Mouse (Mus musculus) ZHBTc4 (cell line): ENCODE results near the gene Gm7029.
"Not testable (repeated sequence)": the region's sequence is repeated elsewhere in the genome, so short reads cannot be mapped to it uniquely, and the experiment has no call there.

Experiments
- DNase-seq: peaks from one replicate; pipeline ENCODE4 v3.0.0-alpha.2; 2011; ENCODE audit warnings: low read depth, low spot score

The Gm7029 gene

DNA sequence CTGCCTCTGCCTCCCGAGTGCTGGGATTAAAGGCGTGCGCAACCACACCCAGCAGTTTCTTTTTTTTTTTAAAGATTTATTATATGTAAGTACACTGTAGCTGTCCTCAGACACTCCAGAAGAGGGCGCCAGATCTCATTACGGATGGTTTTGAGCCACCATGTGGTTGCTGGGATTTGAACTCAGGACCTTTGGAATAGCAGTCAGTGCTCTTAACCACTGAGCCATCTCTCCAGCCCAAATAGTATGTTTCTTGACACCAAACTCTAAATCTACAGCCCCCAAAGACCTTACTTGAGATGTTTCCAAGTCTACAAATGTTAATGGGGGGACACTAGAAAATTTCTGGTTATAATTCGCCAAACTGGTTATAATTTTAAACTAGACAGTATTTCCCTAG is 18.3 kb downstream of the Gm7029 start:
- DNase-seq = not testable (repeated sequence)

DNA sequence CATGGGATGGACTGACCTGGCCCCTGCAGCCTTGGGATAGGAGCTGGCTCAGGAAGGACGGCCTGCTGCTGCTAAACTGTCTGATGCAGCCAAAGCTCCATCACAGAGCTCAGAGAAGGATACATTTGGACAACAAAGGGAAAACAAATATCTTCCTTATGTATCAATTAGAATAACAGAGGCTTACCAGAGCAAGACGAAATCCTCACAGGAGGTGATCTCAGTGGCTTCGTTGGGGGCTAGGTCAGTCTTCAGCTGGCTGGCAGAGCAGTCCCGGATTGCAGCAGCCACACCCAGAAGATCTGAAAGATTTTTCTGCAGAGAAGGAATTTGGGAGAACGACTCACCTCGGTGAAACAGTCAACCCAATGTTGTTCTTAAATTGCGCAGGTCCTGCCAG is 18.8 kb downstream of the Gm7029 start:
- DNase-seq = peak; percentile 93

DNA sequence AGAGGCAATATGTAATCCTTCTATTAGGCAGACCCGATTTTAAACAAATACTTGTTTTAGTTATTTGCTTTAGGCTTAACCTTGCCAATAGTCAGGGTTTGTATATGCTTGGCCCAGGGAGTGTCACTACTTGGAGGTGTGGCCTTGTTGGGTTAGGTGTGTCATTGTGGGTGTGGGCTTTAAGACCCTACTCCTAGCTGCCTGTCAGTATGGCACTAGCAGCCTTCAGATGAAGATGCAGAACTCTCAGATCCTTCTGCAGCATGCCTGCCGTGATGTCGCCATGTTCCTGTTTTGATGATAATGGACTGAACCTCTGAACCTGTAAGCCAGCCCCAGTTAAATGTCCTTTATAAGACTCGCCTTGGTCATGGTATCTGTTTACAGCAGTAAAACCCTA is 19.4 kb downstream of the Gm7029 start:
- DNase-seq = peak; percentile 59

DNA sequence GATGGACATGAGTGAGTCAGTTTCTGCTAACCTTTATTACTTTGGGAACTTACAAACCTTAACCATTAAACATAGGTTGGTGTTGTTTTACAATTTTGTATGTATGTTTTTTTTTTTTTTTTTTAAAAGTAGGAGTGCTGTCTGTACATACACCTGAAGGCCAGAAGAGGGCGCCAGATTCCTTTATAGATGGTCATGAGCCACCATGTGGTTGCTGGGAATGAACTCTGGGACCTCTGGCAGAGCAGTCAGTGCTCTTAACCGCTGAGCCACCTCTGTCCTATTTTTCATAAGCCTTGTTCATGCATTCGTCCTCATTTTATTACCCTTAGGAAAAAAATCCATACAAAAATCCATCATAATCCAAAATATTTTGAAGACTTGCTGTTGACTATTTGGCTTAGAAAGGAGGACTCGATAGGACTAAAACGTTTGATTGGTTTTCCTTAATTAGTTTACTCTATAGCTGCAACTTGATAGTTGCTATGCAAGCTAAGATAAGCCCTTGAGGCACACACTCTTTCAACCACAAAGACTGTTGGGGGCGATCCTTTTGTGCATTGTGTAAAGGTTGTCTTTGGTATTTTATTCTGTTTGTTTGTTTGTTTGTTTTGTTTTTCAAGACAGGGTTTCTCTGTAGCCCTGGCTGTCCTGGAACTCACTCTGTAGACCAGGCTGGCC is 23.6 kb downstream of the Gm7029 start:
- peak; percentile 90 for DNase-seq

DNA sequence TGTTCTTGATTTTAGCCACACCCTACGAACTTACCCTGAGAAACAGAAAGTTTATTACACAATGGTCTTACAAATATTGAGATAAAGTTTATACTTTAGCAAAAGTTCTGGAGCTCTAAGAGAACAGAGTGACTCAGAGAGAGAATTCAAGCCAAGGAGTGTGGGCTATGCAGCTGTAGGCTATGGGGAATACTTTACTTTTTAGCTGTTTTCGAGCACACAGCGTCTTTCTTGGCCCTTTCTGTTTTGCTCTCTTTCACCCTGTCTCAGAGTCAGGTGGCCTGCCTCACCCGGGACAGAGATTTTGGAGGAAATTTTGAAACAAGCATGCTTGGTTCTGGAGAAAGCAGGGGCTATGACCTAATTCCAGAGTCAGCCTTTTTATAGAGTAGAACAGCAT is 24.6 kb downstream of the Gm7029 start:
- not testable (repeated sequence) for DNase-seq

- peak; percentile 55 for DNase-seq
Measured at GRCm38 (mm10) chr17:33899642-33900041, 26.0 kb downstream of the Gm7029 start.

GRCm38 (mm10) chr17:33900281-33900988 is 26.8 kb downstream of the Gm7029 start:
- DNase-seq = no peak

GRCm38 (mm10) chr17:33900989-33901314 is 27.3 kb downstream of the Gm7029 start:
- DNase-seq = peak; percentile 85

- peak; percentile 53 for DNase-seq
Measured at GRCm38 (mm10) chr17:33901653-33902052, 28.0 kb downstream of the Gm7029 start.

- DNase-seq = no peak
Measured at GRCm38 (mm10) chr17:33902079-33902478, 28.4 kb downstream of the Gm7029 start.

DNA sequence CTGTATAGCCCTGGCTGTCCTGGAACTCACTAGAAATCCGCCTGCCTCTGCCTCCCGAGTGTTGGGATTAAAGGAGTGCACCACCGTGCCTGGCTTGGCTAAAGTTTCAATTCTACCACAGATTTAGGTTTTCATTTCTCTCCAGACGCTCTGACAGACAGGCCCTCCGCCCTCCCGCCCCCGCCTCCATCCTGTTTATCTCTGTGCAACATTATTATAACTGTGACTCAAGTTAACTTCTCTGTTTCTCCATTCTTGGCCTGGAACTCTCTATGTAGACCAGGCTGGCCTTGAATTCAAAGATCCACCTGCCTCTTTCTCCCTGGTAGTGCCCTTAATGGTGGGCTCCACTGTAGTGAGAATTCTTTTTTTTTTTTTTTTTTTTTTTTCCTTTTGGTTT is 28.9 kb downstream of the Gm7029 start:
- DNase-seq = no peak

GRCm38 (mm10) chr17:33903911-33904651 is 30.4 kb downstream of the Gm7029 start:
- peak; percentile 67 for DNase-seq

DNA sequence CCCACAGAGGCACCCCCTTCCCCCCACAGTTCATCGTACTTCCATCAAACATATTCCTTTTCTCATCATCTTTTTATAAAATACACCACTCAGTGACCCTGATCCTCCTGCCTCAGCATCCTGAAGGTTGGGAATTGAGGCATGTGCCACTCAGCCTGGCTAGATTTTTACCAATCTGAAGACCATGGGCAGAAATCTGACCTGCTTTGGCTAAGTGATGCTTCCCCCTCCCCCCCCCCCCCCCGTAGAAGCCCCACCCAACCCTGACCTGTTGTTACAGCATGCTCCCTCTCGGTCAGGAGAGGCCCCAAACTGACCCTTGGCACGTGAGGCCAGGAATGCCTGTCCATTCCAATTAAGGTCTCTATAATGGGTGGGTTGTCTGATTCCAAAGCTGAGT is 31.2 kb downstream of the Gm7029 start, which contains the start of gene Platr17:
TSS of gene Platr17 (plus strand) at position 301 of the 400 bp plus-strand sequence.
- DNase-seq = not testable (repeated sequence)

DNA sequence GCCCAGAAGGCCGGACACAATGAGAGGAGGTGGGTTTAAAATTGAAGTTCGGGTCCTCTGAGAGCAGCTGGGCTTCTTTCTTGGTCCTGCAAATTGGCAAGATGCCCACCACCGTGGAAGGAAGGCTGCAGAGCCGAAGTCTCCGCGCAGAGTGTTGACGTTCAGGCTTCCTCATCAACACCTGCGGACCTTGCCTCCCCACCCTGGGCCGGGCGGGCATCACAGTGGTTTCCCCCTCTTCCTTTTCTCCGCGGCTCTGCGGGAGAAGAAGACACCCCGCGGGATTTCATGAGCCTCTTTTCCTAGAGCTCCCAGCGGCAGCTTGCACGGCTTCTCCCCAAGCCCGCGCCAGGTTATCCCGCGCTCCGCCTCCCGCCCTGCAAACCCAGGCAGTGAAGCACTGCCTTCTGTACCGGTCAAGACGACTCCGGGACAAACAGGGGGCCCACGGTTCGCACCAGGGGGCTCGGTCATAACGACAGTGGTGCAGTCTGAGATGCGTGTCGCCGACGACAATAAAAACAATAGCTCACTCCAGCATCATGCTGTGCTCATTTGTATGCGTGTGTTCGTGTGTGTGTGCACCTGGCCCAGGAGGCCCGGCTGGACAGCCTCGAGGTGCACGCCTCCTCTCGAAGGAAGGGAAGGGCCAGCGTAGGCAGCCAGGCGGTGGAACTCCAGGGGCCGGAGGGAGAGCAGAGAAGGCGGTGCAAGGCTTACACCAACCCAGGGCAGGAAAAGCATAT is 34.9 kb downstream of the Gm7029 start:
- no peak for DNase-seq

GRCm38 (mm10) chr17:33909077-33909868 is 35.6 kb downstream of the Gm7029 start, which contains the start of gene Daxx:
Daxx (plus strand) TSS chr17:33909414.
- DNase-seq = peak; percentile 100

DNA sequence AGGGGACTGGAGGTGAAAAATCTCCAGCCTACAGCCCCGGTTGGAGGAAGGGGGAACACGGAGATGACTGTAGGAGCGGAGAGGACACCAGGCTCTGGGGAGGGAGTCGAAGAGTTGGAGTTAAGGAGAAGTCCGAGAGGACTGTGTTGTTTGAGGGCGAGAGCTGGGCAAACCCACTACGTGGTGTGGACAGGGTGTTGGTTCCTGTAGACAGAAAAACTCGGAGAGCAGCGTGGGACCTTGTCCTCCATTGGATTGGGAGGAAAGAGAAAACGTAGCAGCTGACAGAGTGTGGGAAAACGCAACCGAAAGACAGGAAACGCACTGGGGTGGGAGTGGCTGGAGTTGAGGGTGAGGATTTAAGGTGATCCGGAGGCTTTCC is 36.2 kb downstream of the Gm7029 start:
- DNase-seq = peak; percentile 53

DNA sequence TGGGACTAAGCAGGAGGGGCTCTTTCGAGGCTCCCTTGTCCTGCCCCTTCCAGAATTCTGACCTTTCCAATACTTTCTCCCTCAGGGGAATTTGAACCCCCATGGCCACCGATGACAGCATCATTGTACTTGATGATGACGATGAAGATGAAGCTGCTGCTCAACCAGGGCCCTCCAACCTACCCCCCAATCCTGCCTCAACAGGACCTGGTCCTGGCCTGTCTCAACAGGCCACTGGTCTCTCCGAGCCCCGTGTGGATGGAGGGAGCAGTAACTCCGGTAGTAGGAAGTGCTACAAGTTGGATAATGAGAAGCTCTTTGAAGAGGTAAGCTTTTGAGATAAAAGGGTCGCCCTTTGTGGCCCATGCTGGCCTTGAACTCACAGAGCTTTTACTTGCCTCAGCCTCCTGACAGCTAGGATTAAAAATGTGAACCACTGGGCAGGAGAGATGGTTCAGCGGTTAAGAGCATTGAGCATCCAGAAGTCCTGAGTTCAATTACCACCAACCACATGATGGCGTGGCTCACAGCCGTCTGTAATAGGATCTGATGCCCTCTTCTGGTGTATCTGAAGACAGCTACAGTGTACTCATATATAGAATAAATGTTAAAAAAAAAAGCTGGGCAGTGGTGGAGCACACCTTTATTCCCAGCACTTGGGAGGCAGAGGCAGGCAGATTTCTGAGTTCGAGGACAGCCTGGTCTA is 36.9 kb downstream of the Gm7029 start:
- peak; percentile 53 for DNase-seq

GRCm38 (mm10) chr17:33911052-33911812 is 37.6 kb downstream of the Gm7029 start:
- no peak for DNase-seq

DNA sequence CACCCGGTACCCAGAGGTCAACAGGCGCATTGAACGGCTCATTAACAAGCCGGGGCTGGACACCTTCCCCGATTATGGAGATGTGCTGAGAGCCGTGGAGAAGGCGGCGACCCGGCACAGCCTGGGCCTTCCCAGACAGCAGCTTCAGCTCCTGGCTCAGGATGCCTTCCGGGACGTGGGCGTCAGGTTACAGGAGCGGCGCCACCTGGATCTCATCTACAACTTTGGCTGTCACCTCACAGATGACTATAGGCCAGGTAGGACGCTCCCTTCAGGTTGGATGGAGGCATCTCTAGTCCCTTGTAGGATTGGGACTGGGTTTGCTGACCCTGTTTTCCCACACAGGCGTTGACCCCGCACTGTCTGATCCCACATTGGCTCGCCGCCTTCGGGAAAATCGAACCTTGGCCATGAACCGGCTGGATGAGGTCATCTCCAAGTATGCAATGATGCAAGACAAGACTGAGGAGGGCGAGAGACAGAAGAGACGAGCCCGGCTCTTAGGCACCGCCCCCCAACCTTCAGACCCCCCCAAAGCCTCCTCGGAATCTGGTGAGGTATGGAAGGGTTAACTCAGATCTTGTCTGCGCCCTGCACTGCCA is 38.3 kb downstream of the Gm7029 start:
- DNase-seq = peak; percentile 75
